Mouse (Mus musculus) cerebellum, adult 2 months (tissue): ENCODE measurements around the gene Eml4.

Source experiments
- CTCF ChIP-seq: fragments of 200-500 bp; IDR thresholded peaks from 2 replicates; pipeline ENCODE4 v1.5.1; 2011; ENCODE audit warnings: low read depth, mild to moderate bottlenecking, control low read depth, low read length, moderate library complexity, borderline replicate concordance; ENCODE audit not compliant: insufficient read depth
- POLR2A ChIP-seq: fragments of 200-500 bp; IDR thresholded peaks from 2 replicates; pipeline ENCODE4 v1.6.1; 2011; ENCODE audit warnings: low read length, control low read depth, borderline replicate concordance; ENCODE audit not compliant: insufficient read depth

GRCm38 (mm10) chr17:83322621-83323335 lies 28.0 kb upstream of the Eml4 start:
- TF ChIP-seq POLR2A, result no peak
- TF ChIP-seq CTCF, result no peak
